Mouse (Mus musculus): ENCODE measurements at regions not wholly inside any gene's neighbourhood (a gene's known extent, or its start where the extent isn't known, plus 50 kb on each side); places are given as distances from the start of the nearest gene placed in this dataset.

GRCm38 (mm10) chr13:6252100-6252499 is 295.8 kb upstream of the Pitrm1 start:
- DNase-seq (ENCODE audit: low spot score in 2 of 2) = no peak

- DNase-seq (ENCODE audit: low spot score in 2 of 2) = no peak
Measured at GRCm38 (mm10) chr13:6255303-6255702, 292.6 kb upstream of the Pitrm1 start.

GRCm38 (mm10) chr13:6255728-6256496 is 292.0 kb upstream of the Pitrm1 start:
- DNase-seq (ENCODE audit: low spot score in 2 of 2) = no peak

GRCm38 (mm10) chr13:6258456-6258855 is 289.5 kb upstream of the Pitrm1 start:
- DNase-seq (ENCODE audit: low spot score in 2 of 2) = no peak

- DNase-seq (ENCODE audit: low spot score in 2 of 2) = no peak
Measured at GRCm38 (mm10) chr13:6260321-6260865, 287.6 kb upstream of the Pitrm1 start.

- DNase-seq (ENCODE audit: low spot score in 2 of 2) = no peak
Measured at GRCm38 (mm10) chr13:6261458-6261857, 286.5 kb upstream of the Pitrm1 start.

GRCm38 (mm10) chr13:6270546-6270945 is 277.4 kb upstream of the Pitrm1 start:
- no peak for DNase-seq (ENCODE audit: low spot score in 2 of 2)

GRCm38 (mm10) chr13:6272932-6273331 is 275.0 kb upstream of the Pitrm1 start:
- no peak for DNase-seq (ENCODE audit: low spot score in 2 of 2)

GRCm38 (mm10) chr13:6280073-6280472 is 267.9 kb upstream of the Pitrm1 start:
- DNase-seq (ENCODE audit: low spot score in 2 of 2) = no peak

- DNase-seq (ENCODE audit: low spot score in 2 of 2) = no peak
Measured at GRCm38 (mm10) chr13:6288109-6288508, 259.8 kb upstream of the Pitrm1 start.

- DNase-seq (ENCODE audit: low spot score in 2 of 2) = no peak
Measured at GRCm38 (mm10) chr13:6292098-6292497, 255.9 kb upstream of the Pitrm1 start.

GRCm38 (mm10) chr13:6305718-6306117 is 242.2 kb upstream of the Pitrm1 start:
- no peak for DNase-seq (ENCODE audit: low spot score in 2 of 2)

- DNase-seq (ENCODE audit: low spot score in 2 of 2) = no peak
Measured at GRCm38 (mm10) chr13:6306616-6306988, 241.3 kb upstream of the Pitrm1 start.

- no peak for DNase-seq (ENCODE audit: low spot score in 2 of 2)
Measured at GRCm38 (mm10) chr13:6306989-6307917, 240.7 kb upstream of the Pitrm1 start.

GRCm38 (mm10) chr13:6316201-6316600 is 231.7 kb upstream of the Pitrm1 start:
- no peak for DNase-seq (ENCODE audit: low spot score in 2 of 2)

- DNase-seq (ENCODE audit: low spot score in 2 of 2) = no peak
Measured at GRCm38 (mm10) chr13:6323948-6324347, 224.0 kb upstream of the Pitrm1 start.

GRCm38 (mm10) chr13:6330320-6330950 is 217.5 kb upstream of the Pitrm1 start:
- no peak for DNase-seq (ENCODE audit: low spot score in 2 of 2)

GRCm38 (mm10) chr13:6340157-6340556 is 207.8 kb upstream of the Pitrm1 start:
- DNase-seq (ENCODE audit: low spot score in 2 of 2) = no peak

- DNase-seq (ENCODE audit: low spot score in 2 of 2) = no peak
Measured at GRCm38 (mm10) chr13:6341102-6341737, 206.7 kb upstream of the Pitrm1 start.

GRCm38 (mm10) chr13:6365169-6365568 is 182.8 kb upstream of the Pitrm1 start:
- no peak for DNase-seq (ENCODE audit: low spot score in 2 of 2)

GRCm38 (mm10) chr13:6367661-6368060 is 180.3 kb upstream of the Pitrm1 start:
- DNase-seq (ENCODE audit: low spot score in 2 of 2) = no peak

All from adrenal gland, adult 18-20 months (tissue).